Mouse (Mus musculus) kidney, embryonic 14.5 days (tissue): Measurements from ENCODE around the gene Cox16. TPM values are rescaled to one million over a fixed set of nuclear protein-coding genes. Genes with fewer than 3 reads are reported as not detected.

Source experiments
- polyA plus RNA-seq: library from polyadenylated mRNA; unstranded; fragments of >200 nt; fragmentation: Nextera tagmentation; extraction: Ambion mirVana; gene quantifications from 2 replicates; pipeline ENCODE4 v1.2.1, GENCODE M21; 2014

Gene Cox16
- polyA plus RNA-seq, 1 experiment from 2014 or later, result 125 TPM

Other genes with a start within 250 kb of the Cox16 start
- gene Slc8a3, start 151.9 kb downstream of the Cox16 start, polyA plus RNA-seq, result 0.20 and 0.41 TPM in 2 replicates
- gene Gm4787, start 105.7 kb downstream of the Cox16 start, polyA plus RNA-seq, result 0.26 and 0.53 TPM in 2 replicates
- 0.92 and 0.96 TPM in 2 replicates for gene Adam4, start 63.2 kb downstream of the Cox16 start, polyA plus RNA-seq
- gene Gm20498, start 47.8 kb upstream of the Cox16 start, polyA plus RNA-seq, result 24.4 and 31.8 TPM in 2 replicates
- 40.8 and 41.3 TPM in 2 replicates for gene Synj2bp, start 47.8 kb upstream of the Cox16 start, polyA plus RNA-seq
- gene Adam21, start 83.3 kb upstream of the Cox16 start, polyA plus RNA-seq, result 0.36 and 0.58 TPM in 2 replicates
- 72.3 and 95.9 TPM in 2 replicates for gene Med6, start 109.9 kb upstream of the Cox16 start, polyA plus RNA-seq
- 0.55 and 1.2 TPM in 2 replicates for gene Ttc9, start 146.1 kb upstream of the Cox16 start, polyA plus RNA-seq